Mouse (Mus musculus) embryo, embryonic 11.5 days (tissue): ENCODE data around the gene Tnpo1.
"Not testable (repeated sequence)": the region's sequence is repeated elsewhere in the genome, so short reads cannot be mapped to it uniquely, and the experiment has no call there.

ENCODE experiments used
- DNase-seq: peaks from one replicate; pipeline ENCODE4 v3.0.0-alpha.2; 2012; ENCODE audit warnings: low read depth, low spot score

Gene Tnpo1

GRCm38 (mm10) chr13:98819094-98819493, 107.1 kb downstream of the Tnpo1 start:
- no peak for DNase-seq

GRCm38 (mm10) chr13:98818205-98818604, 108.0 kb downstream of the Tnpo1 start:
- DNase-seq = no peak

GRCm38 (mm10) chr13:98817766-98818165, 108.4 kb downstream of the Tnpo1 start:
- no peak for DNase-seq

- DNase-seq = not testable (repeated sequence)
These were observed 109.1 kb downstream of the Tnpo1 start for GRCm38 (mm10) chr13:98816981-98817660.

- no peak for DNase-seq
These were observed 109.6 kb downstream of the Tnpo1 start for GRCm38 (mm10) chr13:98816571-98816970.

- DNase-seq = peak; percentile 98
These were observed 110.9 kb downstream of the Tnpo1 start, which contains the start of gene Fcho2 for GRCm38 (mm10) chr13:98815147-98815785. Gene Fcho2 (minus strand): TSS chr13:98815449.

- DNase-seq = peak; percentile 39
These were observed 111.7 kb downstream of the Tnpo1 start for GRCm38 (mm10) chr13:98814275-98815040.

- no peak for DNase-seq
These were observed 112.4 kb downstream of the Tnpo1 start for GRCm38 (mm10) chr13:98813596-98814274.

GRCm38 (mm10) chr13:98813167-98813566, 113.0 kb downstream of the Tnpo1 start:
- DNase-seq = no peak

GRCm38 (mm10) chr13:98812285-98812684, 113.9 kb downstream of the Tnpo1 start:
- DNase-seq = no peak

GRCm38 (mm10) chr13:98810143-98810542, 116.0 kb downstream of the Tnpo1 start:
- DNase-seq = no peak

- DNase-seq = no peak
These were observed 117.1 kb downstream of the Tnpo1 start for GRCm38 (mm10) chr13:98809087-98809486.

- DNase-seq = no peak
These were observed 121.7 kb downstream of the Tnpo1 start for GRCm38 (mm10) chr13:98804480-98804879.

GRCm38 (mm10) chr13:98803699-98804098, 122.5 kb downstream of the Tnpo1 start:
- no peak for DNase-seq

GRCm38 (mm10) chr13:98802957-98803356, 123.2 kb downstream of the Tnpo1 start:
- no peak for DNase-seq

- no peak for DNase-seq
These were observed 130.7 kb downstream of the Tnpo1 start for GRCm38 (mm10) chr13:98795511-98795910.

- DNase-seq = no peak
These were observed 133.3 kb downstream of the Tnpo1 start for GRCm38 (mm10) chr13:98792864-98793263.

GRCm38 (mm10) chr13:98791693-98792092, 134.5 kb downstream of the Tnpo1 start:
- no peak for DNase-seq
